Mouse (Mus musculus): Measurements from ENCODE around the gene Tet2. TPM values are rescaled to one million over a fixed set of nuclear protein-coding genes. Genes with fewer than 3 reads are reported as not detected.

Tet2 gene
- polyA plus RNA-seq, 1 experiment from 2014 or later, result 2.8 TPM

- 78% methylated on average over 6 of the region's 6 CpGs for WGBS (ENCODE audit: insufficient replicate concordance)
- ATAC-seq (ENCODE audit: insufficient read depth), result no peak
- Histone ChIP-seq H3K9me3 (replicated peaks) (no peaks in the 10 kb centered on the region), H3K4me2 (no peak overlapping the region), H3K9ac (no peak overlapping the region), H3K36me3 (replicated peaks) (peaks cover 13% of the 10 kb centered on the region; the same call in 1 of the 2 replicates), H3K27me3 (no peaks in the 10 kb centered on the region), H3K4me1 (replicated peaks) (no peaks in the 10 kb centered on the region), H3K27ac (replicated peaks) (no peak overlapping the region), H3K4me3 (replicated peaks) (no peak overlapping the region)
These were observed 28.8 kb downstream of the Tet2 start for GRCm38 (mm10) chr3:133516137-133516536.

GRCm38 (mm10) chr3:133515204-133515969 is 29.6 kb downstream of the Tet2 start:
- 73% methylated on average over 8 of the region's 8 CpGs for WGBS (ENCODE audit: insufficient replicate concordance)
- no peak overlapping the region for H3K4me3 ChIP-seq (replicated peaks)
- no peaks in the 10 kb centered on the region for H3K4me1 ChIP-seq (replicated peaks)
- H3K9ac ChIP-seq, result no peak overlapping the region
- H3K9me3 ChIP-seq (replicated peaks), result no peaks in the 10 kb centered on the region
- ATAC-seq (ENCODE audit: insufficient read depth), result no peak
- H3K27ac ChIP-seq (replicated peaks), result no peak overlapping the region
- H3K36me3 ChIP-seq (replicated peaks), result peaks cover 13% of the 10 kb centered on the region; the same call in 1 of the 2 replicates
- H3K27me3 ChIP-seq, result no peaks in the 10 kb centered on the region
- no peak overlapping the region for H3K4me2 ChIP-seq

- Histone ChIP-seq H3K9ac (no peak overlapping the region), H3K27me3 (no peaks in the 10 kb centered on the region), H3K4me1 (replicated peaks) (no peaks in the 10 kb centered on the region), H3K4me3 (replicated peaks) (no peak overlapping the region), H3K27ac (replicated peaks) (no peak overlapping the region), H3K36me3 (replicated peaks) (peaks cover 13% of the 10 kb centered on the region; the same call in 1 of the 2 replicates), H3K4me2 (no peak overlapping the region), H3K9me3 (replicated peaks) (no peaks in the 10 kb centered on the region)
- no peak for ATAC-seq (ENCODE audit: insufficient read depth)
- 81% methylated on average over 12 of the region's 12 CpGs for WGBS (ENCODE audit: insufficient replicate concordance)
These were observed 30.6 kb downstream of the Tet2 start for GRCm38 (mm10) chr3:133514290-133514689.

GRCm38 (mm10) chr3:133513475-133513874 is 31.5 kb downstream of the Tet2 start:
- 83% methylated on average over 7 of the region's 7 CpGs for WGBS (ENCODE audit: insufficient replicate concordance)
- ATAC-seq (ENCODE audit: insufficient read depth), result no peak
- no peak overlapping the region for H3K4me3 ChIP-seq (replicated peaks)
- no peaks in the 10 kb centered on the region for H3K4me1 ChIP-seq (replicated peaks)
- no peak overlapping the region for H3K4me2 ChIP-seq
- no peaks in the 10 kb centered on the region for H3K9me3 ChIP-seq (replicated peaks)
- H3K9ac ChIP-seq, result no peak overlapping the region
- H3K27ac ChIP-seq (replicated peaks), result no peak overlapping the region
- H3K36me3 ChIP-seq (replicated peaks), result peaks cover 13% of the 10 kb centered on the region; the same call in 1 of the 2 replicates
- H3K27me3 ChIP-seq, result no peaks in the 10 kb centered on the region

- 68% methylated on average over 4 of the region's 4 CpGs for WGBS (ENCODE audit: insufficient replicate concordance)
- no peak for ATAC-seq (ENCODE audit: insufficient read depth)
- Histone ChIP-seq H3K27me3 (no peaks in the 10 kb centered on the region), H3K36me3 (replicated peaks) (peaks cover 13% of the 10 kb centered on the region; the same call in 1 of the 2 replicates), H3K4me3 (replicated peaks) (no peak overlapping the region), H3K27ac (replicated peaks) (no peak overlapping the region), H3K9me3 (replicated peaks) (no peaks in the 10 kb centered on the region), H3K9ac (no peak overlapping the region), H3K4me1 (replicated peaks) (no peaks in the 10 kb centered on the region), H3K4me2 (no peak overlapping the region)
These were observed 34.6 kb downstream of the Tet2 start for GRCm38 (mm10) chr3:133510368-133510767.

- no peaks in the 10 kb centered on the region for H3K9me3 ChIP-seq (replicated peaks)
- H3K4me1 ChIP-seq (replicated peaks), result no peaks in the 10 kb centered on the region
- no peak for ATAC-seq (ENCODE audit: insufficient read depth)
- 69% methylated on average over 2 of the region's 2 CpGs for WGBS (ENCODE audit: insufficient replicate concordance)
- H3K36me3 ChIP-seq (replicated peaks), result peaks cover 12% of the 10 kb centered on the region; the same call in 1 of the 2 replicates
- H3K27ac ChIP-seq (replicated peaks), result no peak overlapping the region
- no peak overlapping the region for H3K4me2 ChIP-seq
- H3K4me3 ChIP-seq (replicated peaks), result no peak overlapping the region
- H3K9ac ChIP-seq, result no peak overlapping the region
- no peaks in the 10 kb centered on the region for H3K27me3 ChIP-seq
These were observed 35.1 kb downstream of the Tet2 start for GRCm38 (mm10) chr3:133509796-133510195.

- Histone ChIP-seq H3K4me3 (replicated peaks) (no peak overlapping the region), H3K4me2 (no peak overlapping the region), H3K36me3 (replicated peaks) (peaks cover 5% of the 10 kb centered on the region; the same call in 1 of the 2 replicates), H3K9ac (no peak overlapping the region), H3K27ac (replicated peaks) (no peak overlapping the region), H3K4me1 (replicated peaks) (no peaks in the 10 kb centered on the region), H3K9me3 (replicated peaks) (no peaks in the 10 kb centered on the region), H3K27me3 (no peaks in the 10 kb centered on the region)
- ATAC-seq (ENCODE audit: insufficient read depth), result no peak
- 56% methylated on average over 3 of the region's 3 CpGs for WGBS (ENCODE audit: insufficient replicate concordance)
These were observed 36.1 kb downstream of the Tet2 start for GRCm38 (mm10) chr3:133508881-133509280.

- H3K36me3 ChIP-seq (replicated peaks), result no peaks in the 10 kb centered on the region
- no peaks in the 10 kb centered on the region for H3K4me1 ChIP-seq (replicated peaks)
- H3K4me3 ChIP-seq (replicated peaks), result no peak overlapping the region
- H3K27me3 ChIP-seq, result no peaks in the 10 kb centered on the region
- no peak overlapping the region for H3K9ac ChIP-seq
- WGBS (ENCODE audit: insufficient replicate concordance), result 69% methylated on average over 9 of the region's 9 CpGs
- H3K9me3 ChIP-seq (replicated peaks), result no peaks in the 10 kb centered on the region
- ATAC-seq (ENCODE audit: insufficient read depth), result no peak
- H3K27ac ChIP-seq (replicated peaks), result no peak overlapping the region
- H3K4me2 ChIP-seq, result no peak overlapping the region
These were observed 38.5 kb downstream of the Tet2 start for GRCm38 (mm10) chr3:133506289-133506954.

GRCm38 (mm10) chr3:133496953-133497352 is 48.0 kb downstream of the Tet2 start:
- H3K36me3 ChIP-seq (replicated peaks), result no peaks in the 10 kb centered on the region
- no peaks in the 10 kb centered on the region for H3K9me3 ChIP-seq (replicated peaks)
- no peaks in the 10 kb centered on the region for H3K4me1 ChIP-seq (replicated peaks)
- 81% methylated on average over 7 of the region's 7 CpGs for WGBS (ENCODE audit: insufficient replicate concordance)
- no peak overlapping the region for H3K4me3 ChIP-seq (replicated peaks)
- no peak overlapping the region for H3K9ac ChIP-seq
- no peak overlapping the region for H3K27ac ChIP-seq (replicated peaks)
- no peaks in the 10 kb centered on the region for H3K27me3 ChIP-seq
- no peak for ATAC-seq (ENCODE audit: insufficient read depth)
- no peak overlapping the region for H3K4me2 ChIP-seq

- Histone ChIP-seq H3K27me3 (no peaks in the 10 kb centered on the region), H3K4me2 (no peak overlapping the region), H3K4me1 (replicated peaks) (no peaks in the 10 kb centered on the region), H3K36me3 (replicated peaks) (peaks cover 24% of the 10 kb centered on the region), H3K9me3 (replicated peaks) (no peaks in the 10 kb centered on the region), H3K9ac (no peak overlapping the region), H3K4me3 (replicated peaks) (no peak overlapping the region), H3K27ac (replicated peaks) (no peak overlapping the region)
- 76% methylated on average over 2 of the region's 2 CpGs for whole genome bisulfite sequencing (ENCODE audit: insufficient replicate concordance)
- ATAC-seq (ENCODE audit: insufficient read depth), result no peak
These were observed 53.6 kb downstream of the Tet2 start for GRCm38 (mm10) chr3:133491370-133491769.

GRCm38 (mm10) chr3:133488022-133488725 is 56.8 kb downstream of the Tet2 start:
- no peak overlapping the region for H3K4me2 ChIP-seq
- H3K36me3 ChIP-seq (replicated peaks), result peaks cover 34% of the 10 kb centered on the region
- no peak overlapping the region for H3K27ac ChIP-seq (replicated peaks)
- no peak overlapping the region for H3K9ac ChIP-seq
- H3K27me3 ChIP-seq, result no peaks in the 10 kb centered on the region
- WGBS (ENCODE audit: insufficient replicate concordance), result 74% methylated on average over 13 of the region's 13 CpGs
- no peaks in the 10 kb centered on the region for H3K9me3 ChIP-seq (replicated peaks)
- H3K4me3 ChIP-seq (replicated peaks), result no peak overlapping the region
- H3K4me1 ChIP-seq (replicated peaks), result no peaks in the 10 kb centered on the region
- ATAC-seq (ENCODE audit: insufficient read depth), result no peak
